Mouse (Mus musculus) midbrain, embryonic 16.5 days (tissue): Measurements from ENCODE around the gene Lrig1. TPM values are rescaled to one million over a fixed set of nuclear protein-coding genes. Genes with fewer than 3 reads are reported as not detected.
"Not testable (repeated sequence)": the region's sequence is repeated elsewhere in the genome, so short reads cannot be mapped to it uniquely, and the experiment has no call there.

Experiments used
- ATAC-seq: fragments of 200-750 bp; cut with Nextera tagmentation; 2 replicates; pipeline ENCODE4 v1.8.0; 2017; ENCODE audit warnings: moderate TSS enrichment
- H3K27ac ChIP-seq: fragments of 300-500 bp; sonication (generic); 2 replicates; pipeline ENCODE4 v1.5.1; 2014; ENCODE audit warnings: mild to moderate bottlenecking, low read length, mixed read lengths
- H3K27me3 ChIP-seq: fragments of 300-500 bp; sonication (generic); 2 replicates; pipeline ENCODE4 v1.6.1; 2014; ENCODE audit warnings: low read depth, low read length, mixed read lengths; ENCODE audit not compliant: control insufficient read depth, insufficient read depth
- H3K36me3 ChIP-seq: fragments of 300-500 bp; sonication (generic); 2 replicates; pipeline ENCODE4 v1.6.1; 2014; ENCODE audit warnings: mild to moderate bottlenecking, low read length, moderate library complexity, mixed read lengths; ENCODE audit not compliant: control insufficient read depth, insufficient read depth
- H3K4me1 ChIP-seq: fragments of 300-500 bp; sonication (generic); 2 replicates; pipeline ENCODE4 v1.6.1; 2014; ENCODE audit warnings: mild to moderate bottlenecking, low read length, mixed read lengths; ENCODE audit not compliant: control insufficient read depth, insufficient read depth
- H3K4me2 ChIP-seq: fragments of 300-500 bp; sonication (generic); 2 replicates; pipeline ENCODE4 v1.6.1; 2014; ENCODE audit warnings: mild to moderate bottlenecking, low read length, mixed read lengths
- H3K4me3 ChIP-seq: fragments of 300-500 bp; sonication (generic); 2 replicates; pipeline ENCODE4 v1.5.1; 2014; ENCODE audit warnings: low read depth, mild to moderate bottlenecking, low read length, moderate library complexity, mixed read lengths
- H3K9ac ChIP-seq: fragments of 300-500 bp; sonication (generic); 2 replicates; pipeline ENCODE4 v1.6.1; 2014; ENCODE audit warnings: low read depth, low read length, mixed read lengths
- H3K9me3 ChIP-seq: fragments of 300-500 bp; sonication (generic); replicated peaks from 2 replicates; pipeline ENCODE4 v1.6.1; 2014; ENCODE audit warnings: mild to moderate bottlenecking, low read length, mixed read lengths; ENCODE audit not compliant: control insufficient read depth, poor library complexity, severe bottlenecking
- WGBS: fragments of 180-500 bp; shearing (Covaris S2); extraction: QIAGEN DNeasy Blood & Tissue Kit; methylation state at CpG from one replicate; pipeline ENCODE4 v1.1.7; 2014; 5-methylcytosine and 5-hydroxymethylcytosine counted together
- microRNA-seq: library from miRNA; unstranded; fragments of <30 nt; microRNA quantifications from one replicate; pipeline ENCODE4, GENCODE M21; 2017
- polyA plus RNA-seq: library from polyadenylated mRNA; unstranded; fragments of >200 nt; fragmentation: Nextera tagmentation; extraction: Ambion mirVana; gene quantifications from 2 replicates; pipeline ENCODE4 v1.2.1, GENCODE M21; 2015

Gene Lrig1
- polyA plus RNA-seq, 1 experiment from 2014 or later, result 14.2 TPM

DNA sequence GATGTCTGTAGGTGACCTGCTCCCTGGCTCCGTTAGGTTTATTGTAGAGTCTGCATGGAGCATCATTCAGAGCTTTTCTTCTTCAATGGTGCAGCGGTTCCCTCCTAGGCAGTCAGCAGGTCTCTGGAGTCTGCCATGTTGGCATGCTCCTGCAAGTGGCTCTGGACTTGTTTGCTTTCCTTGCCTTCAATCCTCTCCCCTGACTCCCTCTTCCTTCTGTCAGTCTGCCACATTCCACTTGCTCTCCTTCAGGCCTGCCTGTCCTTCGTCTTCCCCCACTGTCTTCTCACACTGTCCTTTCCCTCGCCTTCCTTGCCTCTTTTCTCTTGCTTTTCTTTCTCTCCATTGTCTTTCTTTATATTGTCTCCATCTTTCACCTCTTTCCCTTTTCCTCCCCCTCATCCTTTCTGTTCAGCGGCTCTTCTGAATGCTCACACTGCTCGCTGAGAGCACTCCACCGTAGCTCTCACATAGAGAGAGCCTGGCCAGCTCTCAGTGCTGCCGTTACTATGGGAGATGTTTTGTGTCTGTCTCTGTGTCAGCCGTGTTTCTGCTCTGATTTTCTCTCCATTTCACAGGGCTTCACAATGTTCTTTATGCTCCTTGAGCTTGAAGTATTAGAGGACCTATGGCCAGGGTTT lies 124.3 kb downstream of the Lrig1 start:
- H3K36me3 ChIP-seq, result no peaks in the 10 kb centered on the region
- H3K27me3 ChIP-seq, result no peaks in the 10 kb centered on the region
- no peaks in the 10 kb centered on the region for H3K9me3 ChIP-seq
- 23% methylated on average over 9 of the region's 9 CpGs for WGBS
- H3K4me2 ChIP-seq, result peak overlapping the region; percentile 17
- H3K4me3 ChIP-seq, result no peak overlapping the region
- peak overlapping the region; percentile 62 for H3K27ac ChIP-seq
- H3K4me1 ChIP-seq, result peaks cover 10% of the 10 kb centered on the region
- ATAC-seq, result peak; percentile 83; the same call in 1 of the 2 replicates
- 0 out of 2 replicates have a peak overlapping the region, but pooled peaks have one; percentile 20 for H3K9ac ChIP-seq

DNA sequence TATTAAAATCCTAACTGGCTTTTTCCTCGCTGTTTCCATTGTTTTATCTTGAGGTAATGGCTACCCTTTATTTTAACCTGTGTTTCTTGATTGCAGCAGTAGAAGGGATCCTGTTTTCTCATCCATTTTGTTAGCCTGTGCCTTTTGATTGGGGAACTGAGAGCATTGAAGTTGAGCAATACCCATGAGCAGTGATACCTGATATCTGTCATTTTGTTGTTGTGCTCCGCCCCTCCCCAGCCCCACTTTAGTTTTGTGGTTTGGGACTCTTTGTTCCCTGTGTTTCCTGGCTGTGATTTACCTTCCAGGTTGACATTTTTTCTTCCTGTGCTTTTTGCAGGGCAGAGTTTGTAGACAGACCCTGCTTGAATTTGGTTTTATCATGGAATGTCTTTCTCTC lies 131.9 kb downstream of the Lrig1 start:
- H3K9me3 ChIP-seq, result no peaks in the 10 kb centered on the region
- 94% methylated on average over 2 of the region's 2 CpGs for WGBS
- no peaks in the 10 kb centered on the region for H3K27me3 ChIP-seq
- no peak for ATAC-seq
- H3K4me1 ChIP-seq, result no peaks in the 10 kb centered on the region
- H3K4me3 ChIP-seq, result no peak overlapping the region
- H3K36me3 ChIP-seq, result no peaks in the 10 kb centered on the region
- H3K4me2 ChIP-seq, result no peak overlapping the region
- no peak overlapping the region for H3K27ac ChIP-seq
- H3K9ac ChIP-seq, result no peak overlapping the region

DNA sequence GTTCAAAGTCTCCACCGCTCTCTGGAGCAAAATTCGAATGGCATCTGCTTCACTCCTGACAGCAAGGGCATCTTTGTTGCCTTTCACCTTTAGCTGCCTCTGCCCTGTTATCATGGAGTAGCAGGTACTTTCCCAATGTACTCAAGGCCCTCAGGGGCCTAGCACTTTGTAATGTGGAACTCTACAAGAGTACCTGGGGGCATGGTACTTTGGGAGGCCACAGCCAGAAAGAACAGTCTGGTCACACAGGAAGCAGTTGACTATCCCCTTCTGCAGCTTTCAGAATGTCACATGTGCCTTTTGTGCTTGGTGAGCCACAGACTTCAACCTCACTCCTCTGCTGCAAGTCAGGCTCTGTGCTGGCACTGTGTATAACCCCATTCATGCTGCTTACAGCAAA lies 134.2 kb downstream of the Lrig1 start:
- Histone ChIP-seq H3K4me1 (no peaks in the 10 kb centered on the region), H3K4me2 (no peak overlapping the region), H3K36me3 (no peaks in the 10 kb centered on the region), H3K9ac (no peak overlapping the region), H3K27me3 (no peaks in the 10 kb centered on the region), H3K9me3 (no peaks in the 10 kb centered on the region), H3K4me3 (no peak overlapping the region), H3K27ac (no peak overlapping the region)
- WGBS, result 99% methylated on average over 2 of the region's 2 CpGs
- ATAC-seq, result no peak

DNA sequence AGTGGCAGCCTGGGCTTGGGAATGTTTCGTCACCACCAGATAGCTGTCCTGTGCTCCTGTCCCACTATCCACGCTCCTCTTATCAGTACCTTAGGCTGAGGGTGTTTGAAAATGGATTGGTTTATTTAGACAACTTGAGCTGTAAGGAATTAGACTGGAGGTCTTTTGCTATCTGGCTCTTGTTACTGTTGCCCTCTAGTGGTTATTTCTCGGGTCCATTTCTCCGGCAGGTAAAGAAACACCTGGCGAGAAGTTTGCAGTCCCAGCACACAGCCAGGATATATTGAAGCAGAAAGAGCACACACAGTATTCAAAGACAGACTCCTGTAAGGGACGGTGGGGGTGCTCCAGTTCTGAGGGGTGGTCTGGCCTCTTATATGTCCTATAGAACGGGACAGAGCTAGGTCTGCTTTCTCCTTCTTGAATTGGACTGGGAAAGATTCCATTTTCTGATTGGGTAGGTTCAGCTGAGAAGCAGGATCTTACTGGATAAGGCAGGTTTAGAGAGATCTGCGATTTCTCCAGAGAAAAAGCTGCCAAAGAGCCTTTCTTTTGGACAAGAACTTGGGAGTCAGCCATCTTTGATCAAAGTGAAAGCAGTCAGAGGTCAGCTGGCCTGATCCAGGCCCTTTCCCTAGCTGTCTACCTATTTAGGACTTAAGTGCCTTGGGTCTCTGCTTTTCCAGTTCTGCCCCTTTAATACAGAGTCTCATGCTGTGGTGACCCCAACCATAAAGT lies 136.6 kb downstream of the Lrig1 start:
- H3K4me3 ChIP-seq, result no peak overlapping the region
- no peaks in the 10 kb centered on the region for H3K36me3 ChIP-seq
- no peak overlapping the region for H3K4me2 ChIP-seq
- no peaks in the 10 kb centered on the region for H3K9me3 ChIP-seq
- no peak overlapping the region for H3K9ac ChIP-seq
- H3K4me1 ChIP-seq, result no peaks in the 10 kb centered on the region
- no peaks in the 10 kb centered on the region for H3K27me3 ChIP-seq
- H3K27ac ChIP-seq, result no peak overlapping the region
- 58% methylated on average over 8 of the region's 8 CpGs for WGBS
- no peak for ATAC-seq

DNA sequence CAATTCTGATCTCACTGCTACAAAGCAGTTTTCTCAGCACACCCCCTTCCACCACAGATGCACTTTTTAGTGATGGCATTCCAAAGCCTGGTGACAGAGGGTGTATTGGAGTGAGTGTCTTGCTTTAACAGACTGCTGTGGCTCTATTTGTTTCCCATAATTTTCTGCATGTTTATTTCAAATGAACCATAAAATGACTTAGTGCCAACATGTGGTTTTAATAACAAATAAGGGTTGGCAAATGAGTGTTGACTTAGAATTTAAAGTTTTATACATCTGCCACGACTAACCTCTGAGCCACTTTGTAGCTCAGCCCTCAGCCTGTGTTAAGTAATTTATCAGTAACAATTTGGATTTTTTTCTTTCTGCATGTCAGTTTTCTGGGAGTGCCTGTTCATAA lies 138.6 kb downstream of the Lrig1 start:
- H3K27me3 ChIP-seq, result no peaks in the 10 kb centered on the region
- no peaks in the 10 kb centered on the region for H3K4me1 ChIP-seq
- no peaks in the 10 kb centered on the region for H3K9me3 ChIP-seq
- H3K9ac ChIP-seq, result no peak overlapping the region
- no peak overlapping the region for H3K27ac ChIP-seq
- WGBS, result 81% methylated on average over 1 of the region's 1 CpGs
- ATAC-seq, result no peak
- H3K4me3 ChIP-seq, result no peak overlapping the region
- no peaks in the 10 kb centered on the region for H3K36me3 ChIP-seq
- no peak overlapping the region for H3K4me2 ChIP-seq

DNA sequence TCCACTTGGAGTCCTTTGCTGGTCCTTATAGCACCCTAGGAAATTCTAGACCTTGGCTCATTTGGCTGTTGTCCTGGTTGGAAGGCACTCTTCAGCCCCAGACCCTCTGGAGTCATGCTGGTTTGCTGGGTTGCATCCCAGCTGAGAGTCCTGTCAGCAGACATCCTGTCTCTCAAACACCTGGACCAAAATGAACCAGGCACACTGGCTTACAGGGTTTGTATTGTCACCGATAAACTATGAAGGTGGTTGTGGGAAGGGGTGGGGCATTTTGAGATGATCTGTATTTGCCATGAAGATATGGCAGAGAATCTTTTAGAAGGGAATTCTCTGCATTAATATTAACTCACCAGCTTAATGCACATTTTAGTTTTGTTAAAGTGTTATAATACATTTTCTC lies 139.1 kb downstream of the Lrig1 start:
- ATAC-seq, result no peak
- no peaks in the 10 kb centered on the region for H3K4me1 ChIP-seq
- no peaks in the 10 kb centered on the region for H3K36me3 ChIP-seq
- no peak overlapping the region for H3K9ac ChIP-seq
- H3K4me3 ChIP-seq, result no peak overlapping the region
- no peak overlapping the region for H3K27ac ChIP-seq
- H3K27me3 ChIP-seq, result no peaks in the 10 kb centered on the region
- no peak overlapping the region for H3K4me2 ChIP-seq
- 94% methylated on average over 1 of the region's 1 CpGs for WGBS
- H3K9me3 ChIP-seq, result no peaks in the 10 kb centered on the region

DNA sequence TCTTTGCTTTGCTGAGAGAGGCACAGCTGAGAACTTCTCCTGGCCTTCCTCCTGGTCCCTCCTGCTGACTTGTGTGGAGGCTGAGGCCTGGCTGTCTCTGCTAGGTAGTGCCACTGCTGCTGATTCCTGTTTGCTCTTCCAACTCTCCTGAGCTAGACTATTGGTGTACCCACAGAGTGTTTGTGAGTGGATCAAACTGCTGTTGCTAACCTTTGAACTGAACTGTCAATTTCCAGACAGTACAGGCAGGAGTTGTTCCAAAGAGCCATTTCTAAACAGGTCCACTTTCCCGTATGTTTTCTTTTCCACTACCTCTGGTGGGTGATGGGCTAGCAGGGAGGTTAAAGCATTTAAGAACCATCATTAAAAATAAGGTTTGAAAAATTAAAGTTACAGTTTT lies 141.4 kb downstream of the Lrig1 start:
- 77% methylated on average over 1 of the region's 1 CpGs for WGBS
- H3K36me3 ChIP-seq, H3K27me3 ChIP-seq, H3K4me3 ChIP-seq, H3K27ac ChIP-seq, H3K4me1 ChIP-seq, ATAC-seq, H3K4me2 ChIP-seq, H3K9me3 ChIP-seq, H3K9ac ChIP-seq: not testable (repeated sequence)

Small RNA genes within 50 kb of the gene (microRNA-seq; reads per million reads assigned to microRNA genes)
- 0.52 reads per million for gene Mir7041

Other genes with a start within 250 kb of the Lrig1 start
- 8.4 and 9.1 TPM in 2 replicates for gene Slc25a26, start 199.8 kb downstream of the Lrig1 start, polyA plus RNA-seq